Mouse (Mus musculus) megakaryocyte progenitor cell, adult 5-6 weeks (primary cell): ENCODE measurements at regions not wholly inside any gene's neighbourhood (a gene's known extent, or its start where the extent isn't known, plus 50 kb on each side); places are given as distances from the start of the nearest gene placed in this dataset.

Source experiments
- ATAC-seq: replicated peaks from 2 replicates; pipeline ENCODE4 v1.8.0; 2016; ENCODE audit warnings: mild to moderate bottlenecking, moderate TSS enrichment, inconsistent platforms; ENCODE audit not compliant: poor library complexity

- no peak for ATAC-seq
Observed at GRCm38 (mm10) chr10:115901070-115901469, 84.4 kb downstream of the Tspan8 start.

GRCm38 (mm10) chr10:115903049-115903448 is 86.4 kb downstream of the Tspan8 start:
- peak; percentile 83 for ATAC-seq

GRCm38 (mm10) chr10:115921032-115921431 is 97.0 kb upstream of the Ptprr start:
- ATAC-seq = no peak
